Mouse (Mus musculus) liver, adult 2 months (tissue): ENCODE results near the gene Csf2. TPM values are rescaled to one million over a fixed set of nuclear protein-coding genes. Genes with fewer than 3 reads are reported as not detected.

ENCODE experiments used
- DNase-seq: peaks from one replicate; pipeline ENCODE4 v3.0.0-alpha.2; 2011; ENCODE audit warnings: low read depth, low spot score; ENCODE audit errors: extremely low read depth
- H3K27ac ChIP-seq: fragments of 200-500 bp; replicated peaks from 2 replicates; pipeline ENCODE4 v1.5.1; 2012; ENCODE audit warnings: low read depth, mild to moderate bottlenecking, control low read depth, inconsistent platforms, low read length; ENCODE audit not compliant: insufficient read depth
- H3K27me3 ChIP-seq: fragments of 200-500 bp; 2 replicates; pipeline ENCODE4 v1.6.1; 2012; ENCODE audit warnings: mild to moderate bottlenecking, moderate library complexity, low read length, inconsistent platforms; ENCODE audit not compliant: control insufficient read depth, insufficient read depth
- H3K36me3 ChIP-seq: fragments of 200-500 bp; 2 replicates; pipeline ENCODE4 v1.6.1; 2012; ENCODE audit warnings: low read length, inconsistent platforms; ENCODE audit not compliant: control insufficient read depth, insufficient read depth
- H3K4me1 ChIP-seq: fragments of 200-500 bp; 2 replicates; pipeline ENCODE4 v1.6.1; 2011; ENCODE audit warnings: low read length; ENCODE audit not compliant: control insufficient read depth, insufficient read depth
- H3K4me3 ChIP-seq: fragments of 200-500 bp; 2 replicates; pipeline ENCODE4 v1.5.1; 2011; ENCODE audit warnings: low read depth, mild to moderate bottlenecking, control low read depth, low read length, moderate library complexity; ENCODE audit not compliant: insufficient read depth
- H3K79me2 ChIP-seq: fragments of 200-500 bp; 2 replicates; pipeline ENCODE4 v1.6.1; 2012; ENCODE audit warnings: inconsistent platforms, mild to moderate bottlenecking, low read length, moderate library complexity; ENCODE audit not compliant: control insufficient read depth, insufficient read depth
- H3K9ac ChIP-seq: fragments of 200-500 bp; 2 replicates; pipeline ENCODE4 v1.6.1; 2012; ENCODE audit warnings: low read depth, mild to moderate bottlenecking, control low read depth, inconsistent platforms, low read length
- CTCF ChIP-seq: fragments of 200-500 bp; IDR thresholded peaks from 2 replicates; pipeline ENCODE4 v1.5.1; 2011; ENCODE audit warnings: low read depth, low read length, control low read depth
- POLR2A ChIP-seq: fragments of 200-500 bp; IDR thresholded peaks from 2 replicates; pipeline ENCODE4 v1.6.1; 2011; ENCODE audit warnings: low read length, control low read depth; ENCODE audit not compliant: insufficient read depth; ENCODE audit errors: extremely low read depth
- WGBS: fragments of 180-500 bp; shearing (Covaris S2); methylation state at CpG from one replicate; pipeline ENCODE4 v1.1.7; 2018; 5-methylcytosine and 5-hydroxymethylcytosine counted together
- polyA plus RNA-seq: library from polyadenylated mRNA; depleted of rRNA; stranded (reverse); fragments of >200 nt; gene quantifications from 2 replicates; pipeline ENCODE4 v1.2.3, GENCODE M21; 2012; rRNA removed
- total RNA-seq: library from RNA; depleted of rRNA; stranded (reverse); fragments of >200 nt; gene quantifications from 2 replicates; pipeline ENCODE4 v1.2.3, GENCODE M21; 2014; rRNA removed

Csf2 gene
- total and polyA plus RNA-seq, 2 experiments = not detected

GRCm38 (mm10) chr11:54203162-54203561 is 46.3 kb downstream of the Csf2 start:
- no peaks in the 10 kb centered on the region for H3K27me3 ChIP-seq
- no peak overlapping the region for H3K4me3 ChIP-seq
- no peaks in the 10 kb centered on the region for H3K4me1 ChIP-seq
- no peaks in the 10 kb centered on the region for H3K79me2 ChIP-seq
- 92% methylated on average over 2 of the region's 2 CpGs for WGBS
- H3K27ac ChIP-seq = no peak overlapping the region
- DNase-seq = no peak
- TF ChIP-seq POLR2A (no peak), CTCF (no peak)
- H3K9ac ChIP-seq = no peak overlapping the region
- no peaks in the 10 kb centered on the region for H3K36me3 ChIP-seq

GRCm38 (mm10) chr11:54201881-54202685 is 47.4 kb downstream of the Csf2 start:
- H3K4me1 ChIP-seq = no peaks in the 10 kb centered on the region
- H3K36me3 ChIP-seq = no peaks in the 10 kb centered on the region
- no peaks in the 10 kb centered on the region; the same call in 1 of the 2 replicates for H3K27me3 ChIP-seq
- no peak overlapping the region for H3K4me3 ChIP-seq
- no peak for DNase-seq
- WGBS = 71% methylated on average over 3 of the region's 3 CpGs
- H3K27ac ChIP-seq = no peak overlapping the region
- no peaks in the 10 kb centered on the region for H3K79me2 ChIP-seq
- no peak overlapping the region for H3K9ac ChIP-seq
- TF ChIP-seq CTCF (no peak), POLR2A (no peak)

- no peak overlapping the region for H3K4me3 ChIP-seq
- TF ChIP-seq POLR2A (no peak), CTCF (no peak)
- DNase-seq = no peak
- no peak overlapping the region for H3K9ac ChIP-seq
- H3K4me1 ChIP-seq = no peaks in the 10 kb centered on the region
- no peaks in the 10 kb centered on the region; the same call in 1 of the 2 replicates for H3K27me3 ChIP-seq
- H3K79me2 ChIP-seq = no peaks in the 10 kb centered on the region
- H3K36me3 ChIP-seq = no peaks in the 10 kb centered on the region
- no peak overlapping the region for H3K27ac ChIP-seq
- 52% methylated on average over 5 of the region's 5 CpGs for WGBS
Observed at GRCm38 (mm10) chr11:54201287-54201773, 48.1 kb downstream of the Csf2 start.

Other genes starting within 250 kb of the Csf2 start
- 2.0 and 3.8 TPM in 2 replicates for gene Slc22a4, start 221.6 kb downstream of the Csf2 start, total RNA-seq
- 1.7 and 2.4 TPM in 2 replicates for gene Slc22a4, start 221.6 kb downstream of the Csf2 start, polyA plus RNA-seq
- 1.6 and 1.9 TPM in 2 replicates for gene Pdlim4, start 180.7 kb downstream of the Csf2 start, total RNA-seq
- 2.6 and 3.0 TPM in 2 replicates for gene Pdlim4, start 180.7 kb downstream of the Csf2 start, polyA plus RNA-seq
- 4.4 and 5.5 TPM in 2 replicates for gene P4ha2, start 149.6 kb downstream of the Csf2 start, total RNA-seq
- 2.9 and 3.7 TPM in 2 replicates for gene P4ha2, start 149.6 kb downstream of the Csf2 start, polyA plus RNA-seq
- not detected in 2 replicates for gene Il3, start 17.6 kb upstream of the Csf2 start, total RNA-seq
- not detected in 2 replicates for gene Il3, start 17.6 kb upstream of the Csf2 start, polyA plus RNA-seq
- under 0.01 and 0.47 TPM in 2 replicates for gene Acsl6, start 54.1 kb upstream of the Csf2 start, total RNA-seq
- not detected in 2 replicates for gene Acsl6, start 54.1 kb upstream of the Csf2 start, polyA plus RNA-seq
- gene Meikin, start 121.0 kb upstream of the Csf2 start, total RNA-seq = not detected in 2 replicates
- not detected in 2 replicates for gene Meikin, start 121.0 kb upstream of the Csf2 start, polyA plus RNA-seq
- 38.1 and 42.5 TPM in 2 replicates for gene Fnip1, start 188.5 kb upstream of the Csf2 start, total RNA-seq
- 2.3 and 2.5 TPM in 2 replicates for gene Fnip1, start 188.5 kb upstream of the Csf2 start, polyA plus RNA-seq